Mouse (Mus musculus): ENCODE measurements around the gene Lalba. TPM values are rescaled to one million over a fixed set of nuclear protein-coding genes. Genes with fewer than 3 reads are reported as not detected.

The Lalba gene
- 0.27 TPM in 1 of 2 replicates, not detected in the other for polyA plus RNA-seq (2014; fragmentation: Nextera tagmentation; extraction: Ambion mirVana)

GRCm38 (mm10) chr15:98482701-98483100 lies at the start of gene Lalba:
TSS of gene Lalba (minus strand) at chr15:98482721.
- Histone ChIP-seq H3K27ac (replicated peaks in 1 of 2; ENCODE audit: control insufficient read depth in 1 of 2, insufficient read depth in 1 of 2, low read depth in 2 of 2, low read length in 2 of 2) (no peak within 1 kb of the TSS; a peak in 1 of 4 replicates), H3K4me1 (ENCODE audit: control insufficient read depth in 2 of 2, insufficient read depth in 2 of 2, low read length in 2 of 2) (peaks cover 0 to 2% of the 10 kb centered on the region in 2 experiments; a peak in 1 of 4 replicates), H3K4me3 (ENCODE audit: control insufficient read depth in 1 of 2, insufficient read depth in 1 of 2, low read depth in 1 of 2, low read length in 2 of 2) (no peak within 1 kb of the TSS), H3K36me3 (ENCODE audit: control insufficient read depth, insufficient read depth, low read length) (no peaks in the 10 kb centered on the region), H3K9me3 (ENCODE audit: control insufficient read depth, low read length) (no peaks in the 10 kb centered on the region), H3K27me3 (ENCODE audit: control insufficient read depth, insufficient read depth, low read length) (no peaks in the 10 kb centered on the region), H3K9ac (ENCODE audit: low read length) (no peak within 1 kb of the TSS), H3K4me2 (ENCODE audit: low read length) (no peak within 1 kb of the TSS)
- 57% methylated on average over 3 of the region's 3 CpGs for WGBS
- no peak for ATAC-seq (ENCODE audit: insufficient number of reproducible peaks, insufficient read depth, low FRiP score, low read depth)

GRCm38 (mm10) chr15:98532281-98532680 lies 49.8 kb upstream of the Lalba start:
- H3K9ac ChIP-seq (ENCODE audit: low read length): peak overlapping the region; percentile 96
- 36% methylated on average over 5 of the region's 5 CpGs for WGBS
- H3K27ac ChIP-seq (replicated peaks in 1 of 2; ENCODE audit: control insufficient read depth in 1 of 2, insufficient read depth in 1 of 2, low read depth in 2 of 2, low read length in 2 of 2): 0 out of 4 replicates have a peak overlapping the region, but pooled peaks of 1 of the 2 experiments have one; percentile 99
- peak overlapping the region; percentile 81 to 87; a peak in 3 of 4 replicates for H3K4me3 ChIP-seq (ENCODE audit: control insufficient read depth in 1 of 2, insufficient read depth in 1 of 2, low read depth in 1 of 2, low read length in 2 of 2)
- peaks cover 47% of the 10 kb centered on the region for H3K36me3 ChIP-seq (ENCODE audit: control insufficient read depth, insufficient read depth, low read length)
- H3K4me2 ChIP-seq (ENCODE audit: low read length): peak overlapping the region; percentile 94
- no peaks in the 10 kb centered on the region for H3K27me3 ChIP-seq (ENCODE audit: control insufficient read depth, insufficient read depth, low read length)
- ATAC-seq (ENCODE audit: insufficient number of reproducible peaks, insufficient read depth, low FRiP score, low read depth): no peak
- H3K9me3 ChIP-seq (ENCODE audit: control insufficient read depth, low read length): no peaks in the 10 kb centered on the region
- peaks cover 5 to 13% of the 10 kb centered on the region in 2 experiments for H3K4me1 ChIP-seq (ENCODE audit: control insufficient read depth in 2 of 2, insufficient read depth in 2 of 2, low read length in 2 of 2)

GRCm38 (mm10) chr15:98528066-98528563 lies 45.6 kb upstream of the Lalba start:
- Histone ChIP-seq H3K36me3 (ENCODE audit: control insufficient read depth, insufficient read depth, low read length) (peaks cover 89% of the 10 kb centered on the region), H3K27ac (replicated peaks in 1 of 2; ENCODE audit: control insufficient read depth in 1 of 2, insufficient read depth in 1 of 2, low read depth in 2 of 2, low read length in 2 of 2) (no peak overlapping the region), H3K27me3 (ENCODE audit: control insufficient read depth, insufficient read depth, low read length) (no peaks in the 10 kb centered on the region), H3K4me3 (ENCODE audit: control insufficient read depth in 1 of 2, insufficient read depth in 1 of 2, low read depth in 1 of 2, low read length in 2 of 2) (no peak overlapping the region), H3K4me2 (ENCODE audit: low read length) (no peak overlapping the region), H3K4me1 (ENCODE audit: control insufficient read depth in 2 of 2, insufficient read depth in 2 of 2, low read length in 2 of 2) (peaks cover 5 to 9% of the 10 kb centered on the region in 2 experiments), H3K9me3 (ENCODE audit: control insufficient read depth, low read length) (no peaks in the 10 kb centered on the region), H3K9ac (ENCODE audit: low read length) (no peak overlapping the region)
- no peak for ATAC-seq (ENCODE audit: insufficient number of reproducible peaks, insufficient read depth, low FRiP score, low read depth)
- 86% methylated on average over 5 of the region's 5 CpGs for WGBS

- H3K4me3 ChIP-seq (ENCODE audit: control insufficient read depth in 1 of 2, insufficient read depth in 1 of 2, low read depth in 1 of 2, low read length in 2 of 2): no peak overlapping the region
- H3K9me3 ChIP-seq (ENCODE audit: control insufficient read depth, low read length): no peaks in the 10 kb centered on the region
- no peak overlapping the region for H3K9ac ChIP-seq (ENCODE audit: low read length)
- H3K27me3 ChIP-seq (ENCODE audit: control insufficient read depth, insufficient read depth, low read length): no peaks in the 10 kb centered on the region
- no peak overlapping the region for H3K27ac ChIP-seq (replicated peaks in 1 of 2; ENCODE audit: control insufficient read depth in 1 of 2, insufficient read depth in 1 of 2, low read depth in 2 of 2, low read length in 2 of 2)
- no peak for ATAC-seq (ENCODE audit: insufficient number of reproducible peaks, insufficient read depth, low FRiP score, low read depth)
- peaks cover 98% of the 10 kb centered on the region for H3K36me3 ChIP-seq (ENCODE audit: control insufficient read depth, insufficient read depth, low read length)
- WGBS: 90% methylated on average over 5 of the region's 5 CpGs
- peaks cover under 1 to 2% of the 10 kb centered on the region in 2 experiments for H3K4me1 ChIP-seq (ENCODE audit: control insufficient read depth in 2 of 2, insufficient read depth in 2 of 2, low read length in 2 of 2)
- H3K4me2 ChIP-seq (ENCODE audit: low read length): no peak overlapping the region
These were observed 44.7 kb upstream of the Lalba start for GRCm38 (mm10) chr15:98527056-98527771.

- H3K4me2 ChIP-seq (ENCODE audit: low read length): no peak overlapping the region
- H3K9ac ChIP-seq (ENCODE audit: low read length): no peak overlapping the region
- H3K4me1 ChIP-seq (ENCODE audit: control insufficient read depth in 2 of 2, insufficient read depth in 2 of 2, low read length in 2 of 2): no peaks in the 10 kb centered on the region
- no peak for ATAC-seq (ENCODE audit: insufficient number of reproducible peaks, insufficient read depth, low FRiP score, low read depth)
- H3K36me3 ChIP-seq (ENCODE audit: control insufficient read depth, insufficient read depth, low read length): peaks cover 100% of the 10 kb centered on the region
- no peaks in the 10 kb centered on the region for H3K9me3 ChIP-seq (ENCODE audit: control insufficient read depth, low read length)
- no peaks in the 10 kb centered on the region for H3K27me3 ChIP-seq (ENCODE audit: control insufficient read depth, insufficient read depth, low read length)
- H3K4me3 ChIP-seq (ENCODE audit: control insufficient read depth in 1 of 2, insufficient read depth in 1 of 2, low read depth in 1 of 2, low read length in 2 of 2): no peak overlapping the region
- 54% methylated on average over 5 of the region's 5 CpGs for WGBS
- H3K27ac ChIP-seq (replicated peaks in 1 of 2; ENCODE audit: control insufficient read depth in 1 of 2, insufficient read depth in 1 of 2, low read depth in 2 of 2, low read length in 2 of 2): no peak overlapping the region
These were observed 43.5 kb upstream of the Lalba start for GRCm38 (mm10) chr15:98526057-98526456.

GRCm38 (mm10) chr15:98521245-98521644 lies 38.7 kb upstream of the Lalba start:
- H3K4me1 ChIP-seq (ENCODE audit: control insufficient read depth in 2 of 2, insufficient read depth in 2 of 2, low read length in 2 of 2): no peaks in the 10 kb centered on the region
- no peak overlapping the region for H3K9ac ChIP-seq (ENCODE audit: low read length)
- 87% methylated on average over 3 of the region's 3 CpGs for WGBS

GRCm38 (mm10) chr15:98517380-98518355 lies 35.1 kb upstream of the Lalba start:
- Histone ChIP-seq H3K4me2 (ENCODE audit: low read length) (no peak overlapping the region), H3K27me3 (ENCODE audit: control insufficient read depth, insufficient read depth, low read length) (no peaks in the 10 kb centered on the region), H3K36me3 (ENCODE audit: control insufficient read depth, insufficient read depth, low read length) (peaks cover 46% of the 10 kb centered on the region), H3K9me3 (ENCODE audit: control insufficient read depth, low read length) (no peaks in the 10 kb centered on the region), H3K4me1 (ENCODE audit: control insufficient read depth in 2 of 2, insufficient read depth in 2 of 2, low read length in 2 of 2) (peaks cover 4 to 5% of the 10 kb centered on the region in 2 experiments), H3K9ac (ENCODE audit: low read length) (no peak overlapping the region), H3K4me3 (ENCODE audit: control insufficient read depth in 1 of 2, insufficient read depth in 1 of 2, low read depth in 1 of 2, low read length in 2 of 2) (no peak overlapping the region), H3K27ac (replicated peaks in 1 of 2; ENCODE audit: control insufficient read depth in 1 of 2, insufficient read depth in 1 of 2, low read depth in 2 of 2, low read length in 2 of 2) (no peak overlapping the region)
- WGBS: 68% methylated on average over 16 of the region's 16 CpGs
- ATAC-seq (ENCODE audit: insufficient number of reproducible peaks, insufficient read depth, low FRiP score, low read depth): no peak

More at GRCm38 (mm10) chr15:98521245-98521644, 38.7 kb upstream of the Lalba start:
- peaks cover 81% of the 10 kb centered on the region for H3K36me3 ChIP-seq (ENCODE audit: control insufficient read depth, insufficient read depth, low read length)
- H3K27ac ChIP-seq (replicated peaks in 1 of 2; ENCODE audit: control insufficient read depth in 1 of 2, insufficient read depth in 1 of 2, low read depth in 2 of 2, low read length in 2 of 2): no peak overlapping the region
- H3K27me3 ChIP-seq (ENCODE audit: control insufficient read depth, insufficient read depth, low read length): no peaks in the 10 kb centered on the region
- no peak overlapping the region for H3K4me2 ChIP-seq (ENCODE audit: low read length)
- H3K9me3 ChIP-seq (ENCODE audit: control insufficient read depth, low read length): no peaks in the 10 kb centered on the region
- no peak for ATAC-seq (ENCODE audit: insufficient number of reproducible peaks, insufficient read depth, low FRiP score, low read depth)
- no peak overlapping the region for H3K4me3 ChIP-seq (ENCODE audit: control insufficient read depth in 1 of 2, insufficient read depth in 1 of 2, low read depth in 1 of 2, low read length in 2 of 2)

Data from heart, embryonic 14.5 days (tissue).